Mouse (Mus musculus) embryo, embryonic 9.5 days (tissue): Measurements from ENCODE around the gene Msrb3.
A peak's percentile ranks its signal among the peaks of the same experiment; 100 is the strongest.

Experiments
- DNase-seq: peaks from one replicate; pipeline ENCODE4 v3.0.0-alpha.2; 2017; ENCODE audit errors: extremely low spot score

The Msrb3 gene

DNA sequence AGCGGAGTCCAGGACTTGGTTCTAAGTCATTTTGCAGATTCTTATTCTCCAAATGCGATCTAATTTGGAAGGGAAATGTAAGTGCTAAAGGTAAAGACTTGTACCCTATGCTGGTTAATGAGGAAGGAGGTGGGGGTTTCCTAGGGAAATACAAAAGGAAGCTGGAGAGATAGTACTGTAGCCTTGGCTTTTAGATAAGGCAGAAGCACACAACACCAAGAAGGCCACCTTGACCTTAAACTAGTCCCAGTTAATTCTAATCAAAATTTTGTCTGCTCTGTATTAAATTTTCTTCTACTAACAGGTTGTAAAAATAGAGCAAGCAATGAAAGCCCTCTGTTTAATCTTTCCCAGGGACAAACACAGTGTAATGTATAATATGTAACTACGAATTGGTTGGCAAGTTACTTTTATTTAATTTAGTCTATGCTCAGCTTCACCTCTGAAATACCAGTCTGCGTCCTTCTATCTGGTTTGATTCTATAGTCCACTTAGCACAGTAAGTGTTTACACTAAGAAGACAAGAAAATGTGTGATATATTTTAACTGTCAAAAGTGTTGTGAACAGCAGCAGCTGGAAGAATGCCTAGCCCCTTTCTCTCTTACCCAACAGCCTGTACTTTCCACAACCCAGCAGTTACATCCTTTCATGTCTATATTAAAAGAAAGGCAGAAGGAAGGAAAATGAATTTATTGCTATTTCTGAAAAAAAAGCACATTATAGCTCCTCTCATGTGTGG, 87.9 kb downstream of the Msrb3 start:
- no peak for DNase-seq

DNA sequence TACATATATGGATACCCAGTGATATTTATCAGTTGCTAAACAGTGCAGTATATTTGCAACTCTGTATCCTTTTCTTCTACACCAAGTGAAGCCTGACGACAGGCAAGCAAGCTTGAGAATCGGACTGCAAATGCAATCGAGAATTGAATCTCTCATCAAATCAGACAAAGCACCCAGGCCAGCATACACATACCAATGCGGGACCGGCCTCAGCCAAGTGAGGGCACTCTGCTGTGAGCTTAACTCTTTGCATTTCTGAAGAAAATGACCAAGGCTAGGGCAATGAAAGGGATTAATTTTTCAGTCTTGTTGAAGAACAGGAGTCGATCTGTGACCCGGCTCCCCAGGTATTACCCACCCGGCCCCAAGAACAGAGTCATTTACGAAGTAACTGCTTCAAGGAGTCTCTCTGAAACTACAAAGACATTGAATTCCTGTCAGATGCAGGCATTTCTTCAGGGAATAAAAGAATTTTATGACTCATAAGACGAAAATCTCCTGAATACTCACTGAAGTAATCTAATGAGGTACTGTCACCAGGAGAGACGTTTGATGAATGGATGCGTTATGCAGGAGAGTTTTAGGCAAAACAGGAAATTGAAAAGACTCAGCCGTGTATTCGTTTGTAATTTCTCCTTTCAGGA, 88.7 kb downstream of the Msrb3 start:
- DNase-seq: no peak

DNA sequence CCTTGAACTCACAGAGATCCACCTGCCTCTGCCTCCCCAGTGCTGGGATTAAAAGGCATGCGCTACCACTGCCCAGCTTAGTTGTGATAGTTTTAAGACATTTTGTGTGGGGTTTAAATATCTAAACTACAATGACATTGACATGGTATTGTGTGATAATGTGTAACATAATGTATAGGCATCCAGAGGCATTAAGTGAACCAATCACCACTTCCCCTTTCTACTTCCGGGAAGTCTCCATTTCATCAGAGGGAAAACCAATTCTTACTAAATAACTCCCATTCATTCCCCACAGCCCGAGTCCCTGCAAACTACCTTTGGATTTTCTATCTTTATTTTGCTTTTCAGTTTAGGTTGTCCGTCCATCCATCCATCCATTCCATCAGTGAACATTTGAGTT, 90.7 kb downstream of the Msrb3 start:
- no peak for DNase-seq

DNA sequence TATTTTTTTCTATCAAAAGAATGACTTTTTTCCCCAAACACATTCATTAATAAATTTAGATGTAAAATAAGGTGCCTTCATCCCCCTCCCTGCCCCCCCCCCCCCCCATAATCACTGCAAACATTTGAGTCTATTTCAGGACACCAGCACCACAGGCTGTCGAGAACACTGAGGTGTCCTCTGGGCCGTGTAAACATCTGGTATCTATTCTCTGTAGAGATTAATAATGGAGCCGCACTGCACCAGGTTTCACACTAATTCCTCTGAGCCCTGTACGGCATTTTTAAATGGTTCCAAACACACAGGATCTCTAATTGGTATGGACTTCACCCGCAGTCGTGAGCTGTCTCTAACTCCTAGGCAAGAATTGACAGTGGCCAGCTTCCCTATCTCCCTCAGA, 97.8 kb downstream of the Msrb3 start:
- DNase-seq: no peak

DNA sequence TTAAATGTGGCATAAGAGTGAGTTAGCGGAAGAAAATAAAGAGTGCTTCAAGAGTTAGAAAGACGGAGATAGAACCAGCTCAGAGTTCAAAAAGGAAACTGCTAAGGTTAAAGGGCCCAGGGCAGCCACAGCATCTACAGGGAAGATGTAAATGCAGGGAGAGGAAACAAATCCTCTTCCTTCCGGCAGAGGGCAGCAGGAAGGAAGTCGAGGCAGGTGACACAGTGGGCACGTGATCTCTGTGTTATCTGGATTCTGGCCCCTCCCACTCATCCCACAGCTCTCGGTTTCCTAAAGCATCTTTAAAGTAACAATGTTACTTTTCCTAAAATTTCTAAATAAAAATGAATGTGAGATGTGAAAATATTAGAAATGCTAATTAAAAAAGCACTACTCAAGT, 99.4 kb downstream of the Msrb3 start:
- DNase-seq: no peak

DNA sequence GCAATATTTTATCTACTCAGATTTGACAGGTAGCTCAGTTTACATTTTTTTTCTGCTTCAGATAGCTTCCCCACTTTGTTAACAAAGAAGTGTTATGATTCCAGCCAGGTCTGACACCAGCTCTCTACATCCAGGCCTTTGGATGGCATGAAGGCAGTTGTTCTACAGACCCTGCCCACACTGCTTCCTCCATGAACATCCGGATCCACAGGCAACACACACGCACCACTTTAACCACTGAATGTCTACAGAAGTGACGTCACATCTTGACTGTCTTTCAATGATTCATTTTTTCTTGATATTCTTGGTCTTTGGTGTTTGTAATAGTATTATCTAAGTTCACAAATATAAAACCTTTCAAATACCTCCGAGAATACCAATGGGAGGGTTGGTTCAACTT, 102.2 kb downstream of the Msrb3 start:
- no peak for DNase-seq

DNA sequence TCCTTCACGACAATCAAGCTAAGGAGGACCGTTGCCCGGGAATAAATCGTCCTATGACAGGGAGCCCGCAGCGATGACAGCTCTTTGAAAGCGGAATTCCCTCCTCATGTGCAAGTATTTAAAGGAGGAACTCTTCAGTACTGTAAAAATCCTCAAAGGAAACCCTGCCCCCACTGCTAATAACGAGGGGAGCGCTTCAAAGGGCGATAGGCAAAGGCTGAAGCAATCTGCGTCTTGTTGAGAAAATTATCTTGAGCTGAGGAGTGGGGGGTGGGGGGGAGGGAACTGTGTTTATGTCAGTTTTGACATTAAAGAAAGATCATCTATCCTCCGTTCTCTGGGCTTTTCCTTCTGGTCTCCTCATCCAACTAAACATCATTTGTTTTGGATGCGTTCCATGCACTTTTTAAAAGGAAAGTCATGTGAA, 104.5 kb downstream of the Msrb3 start:
- DNase-seq: peak; percentile 29

DNA sequence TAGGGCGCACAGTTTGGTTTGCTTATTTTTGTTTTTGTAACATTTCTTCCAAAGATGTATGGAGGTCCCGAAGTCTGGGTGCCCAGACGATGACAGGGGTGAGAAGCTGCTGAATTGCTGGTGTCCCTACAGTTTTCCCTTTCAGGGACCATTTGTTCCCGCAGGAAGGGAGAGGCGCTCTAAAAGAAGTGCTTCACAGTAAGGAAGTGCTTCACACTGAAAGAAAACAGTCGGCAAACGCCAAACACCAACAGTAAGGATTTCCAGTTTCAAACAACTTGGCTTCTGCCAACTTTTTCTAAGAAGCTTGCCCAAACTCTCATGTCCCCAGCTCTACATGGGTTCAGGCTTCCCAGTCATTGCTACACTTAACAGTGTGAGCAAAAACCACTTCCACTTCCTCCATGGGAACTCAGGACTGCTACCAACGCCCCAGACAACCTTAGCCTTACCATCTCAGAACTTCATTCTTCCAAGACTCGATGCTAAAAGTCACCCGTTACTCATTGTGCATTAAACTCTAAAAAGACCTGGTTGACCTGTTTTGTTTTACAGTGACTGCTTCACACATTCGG, 106.6 kb downstream of the Msrb3 start:
- no peak for DNase-seq

DNA sequence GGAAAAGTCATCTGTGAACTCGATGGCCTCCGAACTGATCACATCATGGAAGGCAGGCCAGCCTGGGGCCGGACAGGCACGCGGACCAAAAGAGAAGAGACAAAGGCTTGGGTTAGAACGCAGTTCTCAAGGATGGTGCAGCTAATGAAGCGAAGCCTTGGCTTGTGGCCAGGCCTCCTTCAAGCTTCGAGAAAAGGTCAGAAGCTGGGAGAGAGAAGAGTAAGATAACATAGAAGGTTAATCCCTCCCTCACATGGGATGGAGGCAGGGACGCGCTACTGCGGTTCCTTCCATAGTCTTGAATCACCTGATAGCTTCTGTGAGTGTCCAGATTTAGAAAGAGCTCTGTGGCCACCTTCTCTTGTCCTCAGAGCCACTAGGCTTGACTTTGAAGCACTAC, 107.5 kb downstream of the Msrb3 start:
- no peak for DNase-seq

DNA sequence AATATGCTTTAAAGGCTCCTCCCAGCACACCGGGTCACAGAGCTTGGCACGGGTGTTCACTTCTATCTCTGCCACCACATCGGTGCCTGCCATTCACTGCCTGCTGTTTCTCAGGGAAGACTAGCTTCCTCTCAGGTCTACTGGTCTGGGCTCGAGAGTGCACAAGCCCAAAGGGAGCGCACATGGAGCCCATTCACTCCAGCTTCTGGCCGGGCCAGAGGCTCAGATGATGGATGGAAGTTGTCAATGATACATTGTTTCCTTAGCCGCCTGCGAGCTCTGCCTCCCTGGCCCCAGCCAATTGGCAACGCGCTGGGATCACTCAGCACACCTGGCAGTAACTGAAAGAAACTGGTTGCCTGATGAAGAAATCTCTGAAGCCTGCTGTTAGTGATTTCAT, 111.7 kb downstream of the Msrb3 start:
- no peak for DNase-seq

DNA sequence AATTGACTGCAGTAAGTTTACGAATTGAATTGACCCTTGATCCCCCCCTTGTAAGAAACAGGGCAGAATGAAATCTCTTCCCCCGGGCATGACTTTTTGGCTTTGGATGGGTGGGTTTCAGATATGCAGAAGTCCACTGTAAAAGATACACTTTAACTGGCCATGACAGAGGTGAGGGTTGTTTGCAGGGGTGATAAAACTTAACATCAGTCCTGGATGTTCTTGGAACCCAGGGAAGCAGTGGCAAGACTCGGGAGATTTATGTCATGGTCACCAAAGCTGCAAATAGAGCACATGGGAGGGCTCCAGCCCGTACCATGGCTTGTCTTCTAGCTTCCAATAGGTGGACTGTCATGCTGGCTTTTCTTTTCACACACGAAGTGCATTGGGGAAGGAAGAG, 114.4 kb downstream of the Msrb3 start:
- no peak for DNase-seq

DNA sequence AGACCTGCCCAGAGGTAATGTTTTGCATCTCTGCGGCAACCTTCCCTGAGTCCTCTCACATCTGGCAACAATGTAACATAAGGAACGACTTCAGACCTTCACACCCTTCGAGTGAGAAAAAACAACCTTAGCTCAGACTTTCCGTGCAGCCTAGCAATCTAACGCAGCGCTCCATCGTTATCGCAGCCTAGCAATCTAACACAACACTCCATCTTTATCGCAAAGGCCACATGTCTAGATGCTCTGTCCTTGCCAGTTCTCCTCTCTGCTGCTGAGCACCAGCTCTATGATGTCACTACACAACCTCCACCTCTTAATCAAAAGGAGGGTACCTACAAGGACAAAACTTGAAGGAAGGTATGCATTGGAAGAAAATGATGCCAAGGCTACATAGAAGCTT, 115.5 kb downstream of the Msrb3 start:
- no peak for DNase-seq

DNA sequence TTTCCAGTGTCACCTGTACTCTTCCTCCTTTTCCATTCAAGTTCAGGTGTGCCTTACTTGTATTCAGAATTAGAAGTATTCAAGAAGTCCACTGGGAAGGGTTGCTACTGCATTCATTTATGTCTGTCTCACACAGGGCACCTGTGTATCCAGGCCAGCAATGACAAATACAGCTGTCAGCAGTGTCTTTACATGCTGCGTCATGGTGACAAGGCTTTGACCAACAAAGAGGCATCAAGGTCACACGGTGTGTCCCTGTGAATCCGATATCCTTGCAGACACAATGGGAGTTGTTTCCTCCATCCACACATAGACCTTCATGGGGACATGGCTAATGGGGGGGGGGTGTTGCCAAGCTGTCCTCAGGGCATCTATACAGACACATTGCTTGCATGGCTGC, 121.4 kb downstream of the Msrb3 start:
- DNase-seq: no peak

DNA sequence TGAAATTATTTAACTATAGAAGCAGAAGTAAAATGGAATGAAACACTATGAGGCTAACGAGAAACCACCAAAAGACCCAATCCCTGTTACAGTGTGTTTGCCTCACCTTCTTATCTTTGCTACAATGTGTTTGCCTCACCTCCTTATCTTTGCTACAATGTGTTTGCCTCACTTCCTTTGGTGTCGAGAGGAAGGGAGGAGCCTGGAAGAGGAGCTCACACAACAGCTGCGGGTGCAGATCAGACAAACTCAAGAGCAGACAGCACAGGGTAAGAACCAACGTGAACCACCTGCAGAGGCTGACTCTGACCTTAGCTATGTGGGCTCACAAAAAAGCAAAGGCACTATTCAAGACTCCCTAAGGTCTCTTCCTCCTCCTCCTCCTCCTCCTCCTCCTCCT, 123.5 kb downstream of the Msrb3 start:
- no peak for DNase-seq

DNA sequence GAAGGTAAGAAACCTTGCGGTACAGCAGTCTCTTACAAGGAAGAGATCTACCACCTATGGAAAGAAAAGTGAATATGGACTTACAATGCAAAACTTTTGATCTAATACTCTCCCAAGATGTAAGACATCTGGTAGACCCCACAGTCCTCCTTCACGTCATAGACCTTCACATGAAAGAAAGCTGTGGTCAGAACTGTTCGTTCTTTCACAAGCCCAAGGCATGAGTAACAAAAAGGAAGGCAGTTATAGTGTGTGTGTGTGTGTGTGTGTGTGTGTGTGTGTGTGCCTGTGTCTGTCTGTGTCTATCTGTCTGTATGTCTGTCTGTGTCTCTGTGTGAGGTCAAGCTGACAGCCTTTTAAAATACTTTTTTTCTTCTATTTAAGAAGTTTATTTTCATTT, 131.5 kb downstream of the Msrb3 start:
- DNase-seq: no peak

DNA sequence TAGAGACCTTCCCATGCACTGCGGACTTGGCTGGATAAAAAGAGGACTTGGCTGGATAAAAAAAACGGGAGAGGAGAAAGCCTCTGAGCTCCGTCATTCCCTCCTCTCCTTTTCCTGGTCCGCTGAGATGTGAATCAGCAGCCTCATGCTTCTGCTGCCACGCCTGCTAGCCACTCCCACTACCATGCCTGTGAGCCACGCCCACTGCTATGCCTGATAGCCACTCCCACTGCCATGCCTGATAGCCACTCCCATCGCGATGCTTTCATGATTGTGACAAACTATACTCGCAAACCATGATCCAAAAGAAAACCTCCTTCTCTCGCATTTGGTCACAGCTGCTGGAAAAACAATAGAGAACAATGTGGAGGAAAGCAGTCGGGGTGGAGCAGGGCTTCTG, 133.5 kb downstream of the Msrb3 start:
- DNase-seq: no peak

DNA sequence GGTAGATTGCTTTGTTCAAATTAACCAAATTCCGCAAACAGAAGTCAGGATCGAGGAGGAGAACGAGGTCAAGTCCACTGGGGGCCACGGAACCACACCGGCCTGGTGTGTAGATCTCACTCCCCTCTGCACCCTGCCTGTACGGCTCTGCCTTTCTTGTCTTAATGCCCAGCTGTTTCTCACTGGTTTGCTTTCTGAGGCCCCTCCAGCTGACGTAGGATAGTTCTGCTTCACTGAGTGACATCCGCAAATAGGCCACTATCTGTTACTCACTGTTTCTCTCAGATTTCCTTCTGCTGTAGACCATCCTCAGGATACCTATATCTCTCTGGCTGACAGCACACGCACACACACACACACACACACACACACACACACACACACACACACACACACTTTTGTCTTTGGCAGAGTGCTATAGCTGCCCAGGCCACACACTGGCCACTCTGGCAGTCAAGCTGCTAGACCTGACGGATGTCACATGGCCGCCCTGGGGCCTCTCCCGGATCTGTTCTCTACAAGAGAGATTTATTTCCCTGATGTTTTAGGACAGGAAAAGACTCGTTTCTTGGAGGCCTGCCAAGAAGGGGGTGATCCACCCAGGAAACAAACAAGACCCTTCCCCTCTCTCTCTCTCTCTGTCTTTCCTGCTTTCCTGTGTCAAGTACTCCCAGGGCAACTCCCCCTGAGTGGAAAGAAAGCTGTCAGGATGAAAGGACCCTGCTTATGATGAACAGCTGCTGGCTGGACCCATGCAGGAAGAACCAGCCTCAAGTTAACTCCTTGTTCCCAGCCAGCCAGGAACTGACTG, 135.0 kb downstream of the Msrb3 start:
- peak; percentile 61 for DNase-seq

DNA sequence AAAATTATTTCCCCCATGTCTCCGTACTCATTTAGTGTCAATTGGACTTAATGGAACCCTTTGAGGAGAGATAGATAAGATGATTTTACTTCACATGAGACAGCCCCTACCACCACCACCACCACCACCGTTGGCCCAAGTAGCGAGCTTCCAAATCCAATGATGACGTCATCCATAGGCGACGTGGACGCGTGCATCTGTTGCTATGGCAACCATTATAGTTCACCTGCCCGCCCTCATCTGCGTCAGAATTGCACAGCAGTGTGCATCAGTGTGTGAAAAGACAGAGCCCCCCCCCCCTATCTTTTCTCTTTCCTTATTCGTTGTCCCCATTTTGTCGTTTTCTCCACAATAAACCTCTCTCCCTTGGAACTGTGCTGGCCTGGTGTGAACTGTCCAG, 135.9 kb downstream of the Msrb3 start:
- no peak for DNase-seq

DNA sequence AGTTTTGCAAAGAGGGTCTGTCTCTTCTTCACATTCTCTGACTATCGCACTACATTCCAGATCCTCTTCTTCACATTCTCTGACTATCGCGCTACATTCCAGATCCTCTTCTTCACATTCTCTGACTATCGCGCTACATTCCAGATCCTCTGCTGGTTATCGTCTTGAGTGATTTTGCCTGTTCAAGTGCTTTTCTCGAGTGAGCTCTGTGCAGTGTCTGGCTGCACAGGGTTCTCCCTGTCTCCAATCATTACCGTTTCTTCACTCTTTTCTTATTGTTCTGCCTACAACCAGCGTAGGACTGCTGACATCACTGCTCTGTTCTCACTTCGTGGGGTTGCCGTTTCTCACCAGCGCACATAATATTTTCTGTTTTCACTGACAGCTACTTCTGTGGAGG, 138.2 kb downstream of the Msrb3 start:
- DNase-seq: no peak

DNA sequence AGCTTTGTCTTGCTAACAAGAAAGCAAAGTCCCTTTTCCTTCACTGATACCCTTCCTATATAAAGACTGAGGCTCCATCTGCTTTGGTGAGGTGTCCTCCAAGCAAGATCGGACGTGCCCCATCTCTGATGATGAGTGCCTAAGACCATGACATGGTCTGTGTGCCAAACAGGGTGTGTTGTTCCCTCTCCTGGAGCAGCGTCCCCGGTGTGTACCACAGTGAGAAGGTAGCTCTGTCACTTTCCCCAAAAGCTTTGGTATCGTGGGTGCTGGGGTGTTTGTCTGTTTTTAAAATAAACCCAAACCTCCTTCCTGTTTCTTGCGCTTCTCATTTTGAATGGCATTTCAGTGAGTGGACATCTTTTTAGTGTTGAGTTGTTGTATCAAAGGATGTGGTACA, 139.0 kb downstream of the Msrb3 start:
- DNase-seq: no peak

DNA sequence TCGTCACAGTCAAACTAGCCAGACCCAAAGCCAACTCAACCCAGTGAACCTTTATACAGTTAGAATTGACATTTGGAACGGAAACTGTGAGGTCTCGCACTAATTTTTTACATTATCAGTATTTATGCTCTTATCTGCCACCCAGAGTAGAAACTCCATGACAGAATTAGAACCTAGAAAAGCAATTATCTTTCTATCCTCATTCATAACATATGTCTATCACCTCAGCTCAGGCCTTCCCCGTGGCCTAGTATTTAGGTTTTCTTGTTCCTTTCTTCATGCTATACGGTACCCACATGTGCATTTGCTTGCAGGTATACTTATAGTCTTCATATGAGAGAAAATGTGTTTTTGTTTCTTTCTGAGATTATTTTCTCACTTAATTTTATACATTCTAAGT, 146.4 kb downstream of the Msrb3 start:
- DNase-seq: no peak

DNA sequence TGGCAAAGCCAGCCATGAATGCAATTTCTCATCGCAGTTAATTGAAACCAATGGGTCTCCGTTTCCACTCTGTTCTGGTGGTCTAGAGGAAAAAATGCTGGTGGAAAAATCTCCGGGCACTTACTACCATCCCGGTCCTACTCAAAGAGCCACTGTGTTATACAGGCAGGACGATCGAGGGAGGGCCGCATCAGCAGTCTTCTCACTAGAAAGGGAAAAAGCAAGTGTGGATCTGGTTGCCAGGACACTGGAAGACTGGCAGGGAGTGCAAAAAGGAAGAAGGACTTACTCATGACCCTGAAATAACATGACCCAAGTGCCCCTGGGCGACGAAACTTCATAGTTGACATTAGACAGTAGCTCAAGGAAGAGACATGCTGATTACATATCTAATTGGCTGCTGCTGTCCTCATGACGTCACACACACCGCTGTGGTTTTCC, 147.1 kb downstream of the Msrb3 start:
- no peak for DNase-seq

DNA sequence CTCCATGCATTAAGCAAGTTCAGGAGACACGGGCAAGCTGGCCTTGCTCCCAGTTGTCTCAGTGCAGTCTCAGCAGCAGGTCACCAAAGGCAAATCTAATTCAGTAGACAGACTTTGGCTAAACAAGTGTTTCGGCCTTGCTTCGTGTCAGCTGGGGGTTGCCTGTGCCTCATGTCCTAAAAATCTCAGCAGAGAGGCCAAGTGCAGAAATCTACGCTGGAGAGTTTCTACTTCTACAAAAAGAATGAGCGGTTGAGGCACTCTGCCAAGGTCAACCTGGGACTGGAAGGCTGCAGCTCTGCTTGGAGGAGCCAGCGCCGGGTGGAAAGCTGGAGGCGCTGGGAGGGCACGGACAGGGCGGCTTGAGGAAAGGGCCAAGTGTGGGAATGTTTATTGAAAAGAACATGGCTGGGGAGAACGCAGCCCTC, 147.6 kb downstream of the Msrb3 start:
- DNase-seq: no peak
